Mouse (Mus musculus): Measurements from ENCODE around the gene Pigs. TPM values are rescaled to one million over a fixed set of nuclear protein-coding genes. Genes with fewer than 3 reads are reported as not detected.

Gene Pigs
- polyA plus RNA-seq, 1 experiment = 94.2 TPM

GRCm38 (mm10) chr11:78324000-78324785 lies 4.0 kb upstream of the Pigs start:
- Histone ChIP-seq H3K27ac (ENCODE audit: insufficient read depth, low read length) (0 out of 2 replicates have a peak overlapping the region, but pooled peaks have one; percentile 0), H3K27me3 (ENCODE audit: control insufficient read depth, insufficient read depth, low read length) (no peaks in the 10 kb centered on the region), H3K4me1 (ENCODE audit: control insufficient read depth, insufficient read depth, low read length) (peaks cover 8% of the 10 kb centered on the region), H3K4me3 (replicated peaks; ENCODE audit: insufficient read depth, low read depth, low read length) (peak overlapping the region; percentile 14)
- peak; percentile 52 to 62 for DNase-seq
- no peak for TF ChIP-seq CTCF (IDR thresholded peaks at IDR 0.05; ENCODE audit: borderline replicate concordance, insufficient read depth, low read depth, low read length)
- TF ChIP-seq POLR2A (IDR thresholded peaks at IDR 0.05; ENCODE audit: borderline replicate concordance, insufficient read depth, low read length) = no peak
- WGBS = 24% methylated on average over 15 of the region's 15 CpGs

DNA sequence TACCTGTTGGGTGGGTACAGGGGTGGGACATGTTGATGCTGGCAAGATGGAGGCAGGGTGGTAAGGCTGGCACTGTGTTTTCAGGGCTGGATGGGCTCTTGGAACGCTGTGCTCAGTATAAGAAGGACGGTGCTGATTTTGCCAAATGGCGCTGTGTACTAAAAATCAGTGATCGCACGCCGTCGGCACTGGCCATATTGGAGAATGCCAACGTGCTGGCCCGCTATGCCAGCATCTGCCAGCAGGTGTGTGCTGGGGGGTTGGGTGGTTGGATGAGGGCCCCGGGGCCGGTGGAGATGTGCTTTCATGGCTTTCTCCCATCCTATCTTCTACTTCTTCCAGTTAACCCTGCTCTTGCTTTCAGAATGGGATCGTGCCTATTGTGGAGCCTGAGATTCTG lies 3.2 kb upstream of the Pigs start:
- Histone ChIP-seq H3K27me3 (ENCODE audit: control insufficient read depth, insufficient read depth, low read length) (no peaks in the 10 kb centered on the region), H3K4me1 (ENCODE audit: control insufficient read depth, insufficient read depth, low read length) (peaks cover 8% of the 10 kb centered on the region), H3K4me3 (replicated peaks; ENCODE audit: insufficient read depth, low read depth, low read length) (peak overlapping the region; percentile 14), H3K27ac (ENCODE audit: insufficient read depth, low read length) (0 out of 2 replicates have a peak overlapping the region, but pooled peaks have one; percentile 0)
- 25% methylated on average over 12 of the region's 12 CpGs for WGBS
- TF ChIP-seq POLR2A (IDR thresholded peaks at IDR 0.05; ENCODE audit: borderline replicate concordance, insufficient read depth, low read length) (no peak), CTCF (IDR thresholded peaks at IDR 0.05; ENCODE audit: borderline replicate concordance, insufficient read depth, low read depth, low read length) (no peak)
- peak in 1 of 2 experiments; percentile 37 for DNase-seq

DNA sequence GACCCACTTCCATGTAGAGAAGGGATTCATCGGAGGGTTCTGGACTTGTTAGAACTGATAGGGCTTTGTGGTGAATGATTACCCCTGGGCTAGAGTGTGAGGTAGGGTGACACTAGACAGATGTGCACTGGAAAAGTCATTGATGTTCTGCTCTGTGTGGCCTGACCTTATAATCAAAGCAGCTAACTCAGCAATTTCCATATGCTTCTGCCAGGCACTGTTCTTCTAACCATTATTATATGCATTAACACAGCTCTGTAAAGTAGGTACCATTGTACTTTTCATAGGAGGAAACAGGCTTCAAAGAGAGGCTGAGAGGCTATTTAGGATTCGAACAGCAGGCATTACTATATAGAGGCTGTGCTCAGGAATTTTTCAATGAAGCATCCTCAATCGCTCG lies 1.0 kb upstream of the Pigs start:
- TF ChIP-seq CTCF (IDR thresholded peaks at IDR 0.05; ENCODE audit: borderline replicate concordance, insufficient read depth, low read depth, low read length) = no peak
- TF ChIP-seq POLR2A (IDR thresholded peaks at IDR 0.05; ENCODE audit: borderline replicate concordance, insufficient read depth, low read length) = no peak

GRCm38 (mm10) chr11:78328512-78329056 lies 369 bp downstream of the Pigs start:
- no peaks in the 10 kb centered on the region for H3K27me3 ChIP-seq (ENCODE audit: control insufficient read depth, insufficient read depth, low read length)
- peaks cover 8% of the 10 kb centered on the region for H3K4me1 ChIP-seq (ENCODE audit: control insufficient read depth, insufficient read depth, low read length)
- no peak for DNase-seq
- no peak for TF ChIP-seq POLR2A (IDR thresholded peaks at IDR 0.05; ENCODE audit: borderline replicate concordance, insufficient read depth, low read length)
- no peak for TF ChIP-seq CTCF (IDR thresholded peaks at IDR 0.05; ENCODE audit: borderline replicate concordance, insufficient read depth, low read depth, low read length)
- H3K4me3 ChIP-seq (replicated peaks; ENCODE audit: insufficient read depth, low read depth, low read length) = peak overlapping the region; percentile 93
- under 1% methylated on average over 40 of the region's 41 CpGs for WGBS
- 0 out of 2 replicates have a peak overlapping the region, but pooled peaks have one; percentile 15 for H3K27ac ChIP-seq (ENCODE audit: insufficient read depth, low read length)

More for the DNA sequence above, 1.0 kb upstream of the Pigs start:
- Histone ChIP-seq H3K27ac (ENCODE audit: insufficient read depth, low read length) (no peak overlapping the region), H3K4me1 (ENCODE audit: control insufficient read depth, insufficient read depth, low read length) (peaks cover 8% of the 10 kb centered on the region), H3K4me3 (replicated peaks; ENCODE audit: insufficient read depth, low read depth, low read length) (no peak overlapping the region), H3K27me3 (ENCODE audit: control insufficient read depth, insufficient read depth, low read length) (no peaks in the 10 kb centered on the region)
- WGBS = 89% methylated on average over 4 of the region's 4 CpGs
- DNase-seq = no peak

DNA sequence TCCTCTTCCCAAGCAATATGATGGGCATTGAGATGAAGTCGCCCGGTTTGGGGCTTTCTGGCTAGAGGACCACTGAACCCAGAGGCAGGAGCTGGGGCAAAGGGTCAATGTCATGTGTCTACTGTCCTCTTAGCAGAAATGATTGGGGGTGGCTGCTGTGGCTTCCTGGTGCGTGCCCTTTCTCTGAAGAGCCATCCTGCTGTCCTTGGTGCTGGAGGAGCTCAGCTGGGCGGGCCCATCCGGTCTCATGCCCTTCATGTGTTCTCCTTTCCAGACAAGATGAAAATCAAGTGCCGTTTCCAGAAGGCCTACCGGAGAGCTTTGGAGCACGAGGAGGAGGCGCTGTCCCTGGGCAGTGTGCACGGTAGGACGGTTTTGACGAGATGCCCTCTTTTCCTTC lies 4.5 kb downstream of the Pigs start:
- DNase-seq = no peak
- H3K4me3 ChIP-seq (replicated peaks; ENCODE audit: insufficient read depth, low read depth, low read length) = no peak overlapping the region
- TF ChIP-seq POLR2A (IDR thresholded peaks at IDR 0.05; ENCODE audit: borderline replicate concordance, insufficient read depth, low read length) (no peak), CTCF (IDR thresholded peaks at IDR 0.05; ENCODE audit: borderline replicate concordance, insufficient read depth, low read depth, low read length) (no peak)
- H3K4me1 ChIP-seq (ENCODE audit: control insufficient read depth, insufficient read depth, low read length) = no peaks in the 10 kb centered on the region
- 92% methylated on average over 12 of the region's 12 CpGs for WGBS
- H3K27me3 ChIP-seq (ENCODE audit: control insufficient read depth, insufficient read depth, low read length) = no peaks in the 10 kb centered on the region
- H3K27ac ChIP-seq (ENCODE audit: insufficient read depth, low read length) = no peak overlapping the region

DNA sequence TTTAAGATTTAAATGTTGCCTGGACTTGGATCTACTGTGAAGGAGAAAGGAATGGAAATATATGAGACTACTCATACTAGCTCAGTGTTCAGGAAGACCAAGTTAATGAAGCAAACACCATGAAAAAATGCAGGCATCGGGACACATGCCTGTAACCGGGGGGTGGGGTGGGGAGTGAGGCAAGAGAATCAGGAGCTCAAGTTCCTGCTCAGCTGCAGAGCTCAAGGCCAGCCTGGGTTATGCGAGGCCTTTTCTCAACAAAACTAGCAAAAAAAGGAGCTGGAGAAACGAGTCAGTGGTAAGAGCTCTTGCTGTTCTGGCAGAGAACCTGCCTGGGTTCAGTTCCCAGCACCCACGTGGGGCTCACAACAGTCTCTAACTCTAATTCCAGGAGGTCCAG lies 5.8 kb downstream of the Pigs start:
- no peak for DNase-seq
- H3K4me1 ChIP-seq (ENCODE audit: control insufficient read depth, insufficient read depth, low read length) = no peaks in the 10 kb centered on the region
- WGBS = 88% methylated on average over 5 of the region's 5 CpGs

GRCm38 (mm10) chr11:78337040-78337439 lies 8.8 kb downstream of the Pigs start:
- TF ChIP-seq CTCF (IDR thresholded peaks at IDR 0.05; ENCODE audit: borderline replicate concordance, insufficient read depth, low read depth, low read length) (no peak), POLR2A (IDR thresholded peaks at IDR 0.05; ENCODE audit: borderline replicate concordance, insufficient read depth, low read length) (no peak)
- no peak overlapping the region for H3K27ac ChIP-seq (ENCODE audit: insufficient read depth, low read length)
- no peaks in the 10 kb centered on the region for H3K27me3 ChIP-seq (ENCODE audit: control insufficient read depth, insufficient read depth, low read length)
- WGBS = 95% methylated on average over 8 of the region's 8 CpGs
- no peaks in the 10 kb centered on the region for H3K4me1 ChIP-seq (ENCODE audit: control insufficient read depth, insufficient read depth, low read length)
- DNase-seq = no peak
- H3K4me3 ChIP-seq (replicated peaks; ENCODE audit: insufficient read depth, low read depth, low read length) = no peak overlapping the region

More for the DNA sequence above, 5.8 kb downstream of the Pigs start:
- Histone ChIP-seq H3K4me3 (replicated peaks; ENCODE audit: insufficient read depth, low read depth, low read length) (no peak overlapping the region), H3K27me3 (ENCODE audit: control insufficient read depth, insufficient read depth, low read length) (no peaks in the 10 kb centered on the region), H3K27ac (ENCODE audit: insufficient read depth, low read length) (no peak overlapping the region)
- TF ChIP-seq POLR2A (IDR thresholded peaks at IDR 0.05; ENCODE audit: borderline replicate concordance, insufficient read depth, low read length) (no peak), CTCF (IDR thresholded peaks at IDR 0.05; ENCODE audit: borderline replicate concordance, insufficient read depth, low read depth, low read length) (no peak)

GRCm38 (mm10) chr11:78341702-78342101 lies 13.5 kb downstream of the Pigs start:
- TF ChIP-seq CTCF (IDR thresholded peaks at IDR 0.05; ENCODE audit: borderline replicate concordance, insufficient read depth, low read depth, low read length) (no peak), POLR2A (IDR thresholded peaks at IDR 0.05; ENCODE audit: borderline replicate concordance, insufficient read depth, low read length) (no peak)

More at GRCm38 (mm10) chr11:78341702-78342101, 13.5 kb downstream of the Pigs start:
- DNase-seq = no peak
- WGBS = 83% methylated on average over 12 of the region's 12 CpGs
- Histone ChIP-seq H3K4me3 (replicated peaks; ENCODE audit: insufficient read depth, low read depth, low read length) (no peak overlapping the region), H3K4me1 (ENCODE audit: control insufficient read depth, insufficient read depth, low read length) (peaks cover 7% of the 10 kb centered on the region; the same call in 1 of the 2 replicates), H3K27ac (ENCODE audit: insufficient read depth, low read length) (no peak overlapping the region), H3K27me3 (ENCODE audit: control insufficient read depth, insufficient read depth, low read length) (no peaks in the 10 kb centered on the region)
